Mouse (Mus musculus): ENCODE measurements around the gene Hnf4a. TPM values are rescaled to one million over a fixed set of nuclear protein-coding genes. Genes with fewer than 3 reads are reported as not detected.

Gene Hnf4a
- total RNA-seq, 2 experiments from 2014 or later: not detected

Other genes with a start within 250 kb of the Hnf4a start
- 100 to 1,000 TPM; 424 to 451 TPM for gene Jph2, start 108.8 kb upstream of the Hnf4a start, total RNA-seq (2021)
- 10 to 100 TPM; 23.8 to 27.0 TPM for gene Oser1, start 82.1 kb upstream of the Hnf4a start, total RNA-seq (2021)
- not detected for gene Gdap1l1, start 68.3 kb upstream of the Hnf4a start, total RNA-seq (2021)
- 10 to 100 TPM; 72.3 to 83.1 TPM for gene Fitm2, start 34.2 kb upstream of the Hnf4a start, total RNA-seq (2021)
- not detected for gene R3hdml, start 14.5 kb upstream of the Hnf4a start, total RNA-seq (2021)
- gene Ttpal, start 95.5 kb downstream of the Hnf4a start, total RNA-seq (2021): 1 to 10 TPM; 4.8 to 5.6 TPM
- gene Serinc3, start 138.3 kb downstream of the Hnf4a start, total RNA-seq (2021): 100 to 1,000 TPM in 1 of 2 experiments, 10 to 100 TPM in 1; 97.5 to 115 TPM
- 10 to 100 TPM; 72.1 to 93.5 TPM for gene Pkig, start 151.6 kb downstream of the Hnf4a start, total RNA-seq (2021)
- gene Ada, start 243.4 kb downstream of the Hnf4a start, total RNA-seq (2021): 1 to 10 TPM in 1 of 2 experiments, under 1 TPM in 1; 0.20 to 1.0 TPM

Data from gastrocnemius, postnatal 25 days (tissue).